Mouse (Mus musculus) C2C12 (cell line): ENCODE data around the gene Stk40.

Source experiments
- CEBPB ChIP-seq: IDR thresholded peaks from one replicate; pipeline ENCODE4 v1.6.1; 2011; ENCODE audit warnings: low read depth, mild to moderate bottlenecking, control low read depth, moderate library complexity
- CTCF ChIP-seq: IDR thresholded peaks from one replicate; pipeline ENCODE4 v1.5.1; 2011; ENCODE audit not compliant: control insufficient read depth, insufficient read depth, insufficient read length
- FOSL1 ChIP-seq: IDR thresholded peaks from one replicate; pipeline ENCODE4 v1.8.0; 2011; ENCODE audit warnings: mild to moderate bottlenecking, low read length; ENCODE audit not compliant: poor library complexity, insufficient read depth, severe bottlenecking
- MAX ChIP-seq: IDR thresholded peaks from one replicate; pipeline ENCODE4 v1.6.1; 2011; ENCODE audit warnings: mild to moderate bottlenecking, control low read depth
- MYOD1 ChIP-seq: IDR thresholded peaks from one replicate; pipeline ENCODE4 v1.6.1; 2011; ENCODE audit warnings: low read depth; ENCODE audit not compliant: control insufficient read depth, insufficient read length
- MYOG ChIP-seq: IDR thresholded peaks from one replicate; pipeline ENCODE4 v1.6.1; 2011; ENCODE audit not compliant: control insufficient read depth, insufficient read length; ENCODE audit errors: extremely low read depth
- USF1 ChIP-seq: IDR thresholded peaks from one replicate; pipeline ENCODE4 v1.6.1; 2011; ENCODE audit warnings: low read depth, mild to moderate bottlenecking, control low read depth, moderate library complexity

- TF ChIP-seq CTCF (no peak), CEBPB (peak; percentile 98), USF1 (no peak), MAX (peak; percentile 34), MYOG (no peak), MYOD1 (peak; percentile 6), FOSL1 (peak; percentile 88)
Measured at GRCm38 (mm10) chr4:126103057-126103581, 638 bp upstream of the Stk40 start.
